Mouse (Mus musculus) spleen, postnatal 10 days (tissue): ENCODE measurements around the gene Slc25a34.

Experiments used
- DNase-seq, 2 experiments: peaks; one replicate each; pipeline ENCODE4 v3.0.0; 2021 to 2022; ENCODE audit warnings: low spot score in 2 of 2

The Slc25a34 gene

GRCm38 (mm10) chr4:141581051-141581450 lies 42.6 kb downstream of the Slc25a34 start:
- no peak for DNase-seq

- no peak for DNase-seq
Measured at GRCm38 (mm10) chr4:141578833-141579232, 44.8 kb downstream of the Slc25a34 start.

GRCm38 (mm10) chr4:141576877-141577276 lies 46.7 kb downstream of the Slc25a34 start:
- DNase-seq: no peak

- no peak for DNase-seq
Measured at GRCm38 (mm10) chr4:141576404-141576803, 47.2 kb downstream of the Slc25a34 start.

GRCm38 (mm10) chr4:141574789-141575702 lies 48.6 kb downstream of the Slc25a34 start:
- DNase-seq: peak; percentile 78 to 90

GRCm38 (mm10) chr4:141573359-141573966 lies 50.2 kb downstream of the Slc25a34 start:
- DNase-seq: no peak

- no peak for DNase-seq
Measured at GRCm38 (mm10) chr4:141572668-141573358, 50.8 kb downstream of the Slc25a34 start.

GRCm38 (mm10) chr4:141571934-141572333 lies 51.7 kb downstream of the Slc25a34 start:
- DNase-seq: no peak

GRCm38 (mm10) chr4:141571337-141571739 lies 52.3 kb downstream of the Slc25a34 start:
- DNase-seq: no peak

- no peak for DNase-seq
Measured at GRCm38 (mm10) chr4:141570821-141571220, 52.8 kb downstream of the Slc25a34 start.

- no peak for DNase-seq
Measured at GRCm38 (mm10) chr4:141570004-141570403, 53.6 kb downstream of the Slc25a34 start.

GRCm38 (mm10) chr4:141568966-141569365 lies 54.7 kb downstream of the Slc25a34 start:
- no peak for DNase-seq
